Mouse (Mus musculus) layer of hippocampus, adult 6 months (tissue): ENCODE data around the gene Stat4. TPM values are rescaled to one million over a fixed set of nuclear protein-coding genes. Genes with fewer than 3 reads are reported as not detected.

Source experiments
- long read RNA-seq, 2 experiments: library from polyadenylated mRNA; unstranded; transcript quantifications; one replicate each; pipeline ENCODE4 v2.0.0; 2019 to 2020
- polyA plus RNA-seq: library from polyadenylated mRNA; unstranded; fragments of <200 nt; fragmentation: Nextera tagmentation; gene quantifications from 2 replicates; pipeline ENCODE4 v1.2.3, GENCODE M21; 2021

The Stat4 gene
- polyA plus RNA-seq: 0.10 and 0.26 TPM in 2 replicates
- long read RNA-seq, experiment 1: 0 reads
- long read RNA-seq, experiment 2, partial matches to known transcripts: 0 of 1 reads
- long read RNA-seq, experiment 2, other reads (novel, unspliced or antisense): 1 of 1 reads

GRCm38 (mm10) chr1:51986848-51987247, at the start of gene Stat4:
Stat4 (plus strand) TSS chr1:51987148.

GRCm38 (mm10) chr1:52118860-52119591, 132.1 kb downstream of the Stat4 start, which contains the start of gene Stat1:
Stat1 (plus strand) TSS chr1:52119440.

Other genes starting within 250 kb of the Stat4 start
- 2.8 and 2.9 TPM in 2 replicates for gene Myo1b, start 71.1 kb upstream of the Stat4 start, polyA plus RNA-seq
- gene Stat1, start 132.3 kb downstream of the Stat4 start, polyA plus RNA-seq: 10.4 and 16.6 TPM in 2 replicates
- 17.8 and 19.3 TPM in 2 replicates for gene Gls, start 246.1 kb downstream of the Stat4 start, polyA plus RNA-seq